Comparison of ENCODE assay signal across 8 mouse cellular contexts in the genomic region with DNA sequence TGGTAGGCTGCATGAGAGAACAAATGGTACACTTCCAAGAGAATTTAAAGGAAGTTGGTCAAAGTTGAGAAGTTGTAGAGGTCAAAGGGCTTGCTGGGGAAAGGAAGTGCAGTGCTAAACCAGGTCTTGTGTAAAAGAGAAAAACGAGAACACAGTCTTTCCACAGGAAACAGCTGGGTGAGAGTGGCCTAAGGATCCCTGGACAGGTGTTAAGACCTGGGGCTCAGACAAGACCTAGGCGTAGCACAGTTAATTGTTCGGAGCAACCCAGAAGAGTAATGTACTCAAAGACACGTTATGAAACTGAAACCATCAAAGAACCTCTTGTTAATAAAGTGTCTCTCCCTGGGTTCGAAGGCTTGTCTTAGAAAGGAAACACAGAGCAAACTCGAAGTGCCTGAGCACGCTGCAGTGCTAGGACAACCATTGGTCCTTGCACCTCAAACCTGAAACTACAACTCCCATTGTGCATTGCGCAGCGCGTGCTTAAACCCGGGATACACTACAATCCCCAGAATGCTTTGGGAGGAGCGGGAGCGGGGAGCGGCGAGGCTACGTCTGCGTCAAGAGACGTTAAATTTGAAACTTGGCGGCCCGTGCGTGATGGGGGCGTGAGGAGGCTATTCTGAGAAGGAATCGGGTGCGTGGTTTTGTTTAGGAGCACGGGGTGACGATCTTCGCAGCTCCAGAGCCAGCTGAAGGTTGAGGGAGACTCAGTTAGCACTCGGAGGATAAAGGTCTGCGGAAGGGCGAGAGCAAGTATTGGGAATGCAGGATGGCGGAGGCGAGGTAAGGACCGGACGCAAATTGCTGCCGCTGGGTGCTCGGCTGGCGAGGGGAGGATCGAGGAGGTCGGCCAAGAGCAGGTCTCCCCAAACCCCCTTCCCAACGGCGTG. TPM values are rescaled to one million over a fixed set of nuclear protein-coding genes. Genes with fewer than 3 reads are reported as not detected.
A peak's percentile ranks its signal among the peaks of the same experiment; 100 is the strongest.
DNase-seq lines count a peak whose midpoint lies in the region; ATAC-seq lines count a peak whose summit lies in the region.

Bub1b (plus strand) TSS at position 539 of the 896 bp plus-strand sequence.

- peak within 1 kb of the TSS; percentile 78 for H3K4me3 ChIP-seq in brown adipose tissue, adult 24 weeks (ENCODE audit: insufficient read depth, low read depth, low read length)
- peak within 1 kb of the TSS; percentile 81 for H3K4me3 ChIP-seq in heart, embryonic 13.5 days
- peak within 1 kb of the TSS; percentile 92 for H3K4me3 ChIP-seq in liver, embryonic 12.5 days
- H3K4me3 ChIP-seq in stomach, embryonic 15.5 days (replicated peaks): peak within 1 kb of the TSS; percentile 79

- peak within 1 kb of the TSS; percentile 91 for H3K9ac ChIP-seq in heart, embryonic 13.5 days
- peak within 1 kb of the TSS; percentile 88 for H3K9ac ChIP-seq in liver, embryonic 12.5 days
- H3K9ac ChIP-seq in stomach, embryonic 15.5 days: peak within 1 kb of the TSS; percentile 60

- no peaks in the 10 kb centered on the region for H3K4me1 ChIP-seq in brown adipose tissue, adult 24 weeks (ENCODE audit: control insufficient read depth, insufficient read depth, insufficient read length, low read length)
- peaks cover 37% of the 10 kb centered on the region for H3K4me1 ChIP-seq in heart, embryonic 13.5 days
- peaks cover 41% of the 10 kb centered on the region for H3K4me1 ChIP-seq in liver, embryonic 12.5 days
- H3K4me1 ChIP-seq in stomach, embryonic 15.5 days: peaks cover 9% of the 10 kb centered on the region; the same call in 1 of the 2 replicates

- peak within 1 kb of the TSS; percentile 79 for H3K4me2 ChIP-seq in heart, embryonic 13.5 days
- H3K4me2 ChIP-seq in liver, embryonic 12.5 days: peak within 1 kb of the TSS; percentile 82
- peak within 1 kb of the TSS; percentile 80 for H3K4me2 ChIP-seq in stomach, embryonic 15.5 days

- peak; percentile 95 for DNase-seq in CD4-positive, CD25-positive, alpha-beta regulatory T cell, adult 2 months (ENCODE audit: low read depth, low spot score)
- peak; percentile 40 for DNase-seq in fat pad, adult 2 months (ENCODE audit: extremely low read depth, low read depth, low spot score)
- peak; percentile 94 for DNase-seq in kidney, postnatal 10 days
- peak; percentile 83 to 86 for DNase-seq in natural killer cell, adult 2 months (ENCODE audit: low spot score in 2 of 2)

- peaks cover 31% of the 10 kb centered on the region for H3K36me3 ChIP-seq in heart, embryonic 13.5 days
- peaks cover 32% of the 10 kb centered on the region for H3K36me3 ChIP-seq in liver, embryonic 12.5 days
- H3K36me3 ChIP-seq in stomach, embryonic 15.5 days: no peaks in the 10 kb centered on the region

- 5% methylated on average over 41 of the region's 41 CpGs for WGBS in heart, embryonic 13.5 days
- 5% methylated on average over 41 of the region's 41 CpGs for WGBS in liver, embryonic 12.5 days (ENCODE audit: insufficient replicate concordance)
- WGBS in stomach, embryonic 15.5 days: 6% methylated on average over 41 of the region's 41 CpGs

- H3K27me3 ChIP-seq in heart, embryonic 13.5 days (replicated peaks): no peaks in the 10 kb centered on the region
- H3K27me3 ChIP-seq in liver, embryonic 12.5 days (replicated peaks): peaks cover 5% of the 10 kb centered on the region; the same call in 1 of the 2 replicates
- no peaks in the 10 kb centered on the region for H3K27me3 ChIP-seq in stomach, embryonic 15.5 days (replicated peaks)

- H3K27ac ChIP-seq in brown adipose tissue, adult 24 weeks (replicated peaks; ENCODE audit: low read depth, low read length): peak within 1 kb of the TSS; percentile 54; the same call in 1 of the 2 replicates
- H3K27ac ChIP-seq in heart, embryonic 13.5 days (replicated peaks): peak within 1 kb of the TSS; percentile 67
- peak within 1 kb of the TSS; percentile 81 for H3K27ac ChIP-seq in liver, embryonic 12.5 days
- H3K27ac ChIP-seq in stomach, embryonic 15.5 days: peak within 1 kb of the TSS; percentile 59; the same call in 1 of the 2 replicates

- no peaks in the 10 kb centered on the region for H3K9me3 ChIP-seq in heart, embryonic 13.5 days
- H3K9me3 ChIP-seq in liver, embryonic 12.5 days (replicated peaks): no peaks in the 10 kb centered on the region
- H3K9me3 ChIP-seq in stomach, embryonic 15.5 days: no peaks in the 10 kb centered on the region

- ATAC-seq in heart, embryonic 13.5 days (ENCODE audit: extremely low read depth, insufficient number of reproducible peaks, low FRiP score, low TSS enrichment): peak; percentile 84
- peak; percentile 94 for ATAC-seq in liver, embryonic 12.5 days
- peak; percentile 96 for ATAC-seq in stomach, embryonic 15.5 days (ENCODE audit: insufficient read depth, low FRiP score, low read depth)

RNA-seq across cellular contexts. Expression of gene Bub1b, which starts in this region (rescaled TPM):
- polyA plus RNA-seq in brown adipose tissue, adult 24 weeks (2012; ENCODE audit: insufficient read depth, insufficient read length, missing spikeins): 0.52 and 1.2 TPM in 2 replicates
- polyA plus RNA-seq in heart, embryonic 13.5 days (2015; fragmentation: Nextera tagmentation; extraction: Ambion mirVana): 64.3 and 69.9 TPM in 2 replicates
- 70.9 and 72.5 TPM in 2 replicates for polyA plus RNA-seq in liver, embryonic 12.5 days (2016; fragmentation: Nextera tagmentation; extraction: Ambion mirVana)
- 66.9 and 72.0 TPM in 2 replicates for polyA plus RNA-seq in stomach, embryonic 15.5 days (2015; fragmentation: Nextera tagmentation; extraction: Ambion mirVana)

Comparison
In these comparisons a context has a peak if more than half of its experiments do, and no peak if none do; other contexts are left out.
1. Peak in every context shown above with its lines: DNase-seq, ATAC-seq, H3K4me3 ChIP-seq and H3K27ac ChIP-seq.
2. RNA of gene Bub1b (polyA plus RNA-seq): 70.9 to 72.5 TPM in liver, embryonic 12.5 days, 66.9 to 72.0 TPM in stomach, embryonic 15.5 days and 64.3 to 69.9 TPM in heart, embryonic 13.5 days; 0.52 to 1.2 TPM in brown adipose tissue, adult 24 weeks; every median in the first group is over 10 times any median in the second.
3. DNase-seq: peak in every context shown above with its lines; median percentile 95 in CD4-positive, CD25-positive, alpha-beta regulatory T cell, adult 2 months; 94 in kidney, postnatal 10 days; 84 in natural killer cell, adult 2 months; 40 in fat pad, adult 2 months.